Mouse (Mus musculus) midbrain, embryonic 10.5 days (tissue): ENCODE data around the gene Krtap4-7. TPM values are rescaled to one million over a fixed set of nuclear protein-coding genes. Genes with fewer than 3 reads are reported as not detected.

Source experiments
- polyA plus RNA-seq: library from polyadenylated mRNA; unstranded; fragments of >200 nt; fragmentation: Nextera tagmentation; extraction: Ambion mirVana; gene quantifications from 2 replicates; pipeline ENCODE4 v1.2.1, GENCODE M21; 2016

Krtap4-7 gene
- polyA plus RNA-seq, 1 experiment from 2014 or later, result not detected

Other genes with a start within 250 kb of the Krtap4-7 start
- not detected in 2 replicates for gene Krt12, start 221.8 kb downstream of the Krtap4-7 start, polyA plus RNA-seq
- 0.65 and 0.68 TPM in 2 replicates for gene Krt20, start 205.9 kb downstream of the Krtap4-7 start, polyA plus RNA-seq
- not detected in 2 replicates for gene Krt23, start 151.0 kb downstream of the Krtap4-7 start, polyA plus RNA-seq
- gene Krt39, start 122.8 kb downstream of the Krtap4-7 start, polyA plus RNA-seq, result not detected in 2 replicates
- not detected in 2 replicates for gene Krt40, start 100.9 kb downstream of the Krtap4-7 start, polyA plus RNA-seq
- gene Krtap3-3, start 93.2 kb downstream of the Krtap4-7 start, polyA plus RNA-seq, result not detected in 2 replicates
- gene Krtap3-2, start 87.2 kb downstream of the Krtap4-7 start, polyA plus RNA-seq, result not detected in 2 replicates
- not detected in 2 replicates for gene Gm11939, start 84.6 kb downstream of the Krtap4-7 start, polyA plus RNA-seq
- gene Krtap3-1, start 77.5 kb downstream of the Krtap4-7 start, polyA plus RNA-seq, result not detected in 2 replicates
- not detected in 2 replicates for gene Krtap1-5, start 63.1 kb downstream of the Krtap4-7 start, polyA plus RNA-seq
- gene Krtap1-4, start 60.4 kb downstream of the Krtap4-7 start, polyA plus RNA-seq, result not detected in 2 replicates
- not detected in 2 replicates for gene Krtap1-3, start 52.8 kb downstream of the Krtap4-7 start, polyA plus RNA-seq
- gene Krtap9-3, start 46.0 kb downstream of the Krtap4-7 start, polyA plus RNA-seq, result not detected in 2 replicates
- not detected in 2 replicates for gene Gm11938, start 40.8 kb downstream of the Krtap4-7 start, polyA plus RNA-seq
- not detected in 2 replicates for gene Gm11937, start 33.9 kb downstream of the Krtap4-7 start, polyA plus RNA-seq
- not detected in 2 replicates for gene Krtap2-4, start 29.2 kb downstream of the Krtap4-7 start, polyA plus RNA-seq
- gene Gm11562, start 23.7 kb downstream of the Krtap4-7 start, polyA plus RNA-seq, result not detected in 2 replicates
- gene Krtap4-1, start 15.9 kb downstream of the Krtap4-7 start, polyA plus RNA-seq, result not detected in 2 replicates
- gene Krtap4-2, start 9.0 kb downstream of the Krtap4-7 start, polyA plus RNA-seq, result not detected in 2 replicates
- not detected in 2 replicates for gene Gm11555, start 6.1 kb upstream of the Krtap4-7 start, polyA plus RNA-seq
- gene Gm11563, start 14.9 kb upstream of the Krtap4-7 start, polyA plus RNA-seq, result not detected in 2 replicates
- gene Krtap4-6, start 21.9 kb upstream of the Krtap4-7 start, polyA plus RNA-seq, result not detected in 2 replicates
- gene Gm14190, start 46.7 kb upstream of the Krtap4-7 start, polyA plus RNA-seq, result not detected in 2 replicates
- not detected in 2 replicates for gene Gm14180, start 90.2 kb upstream of the Krtap4-7 start, polyA plus RNA-seq
- not detected in 2 replicates for gene Gm11595, start 128.8 kb upstream of the Krtap4-7 start, polyA plus RNA-seq
- not detected in 2 replicates for gene Krtap4-8, start 136.6 kb upstream of the Krtap4-7 start, polyA plus RNA-seq
- not detected in 2 replicates for gene Krtap4-9, start 141.1 kb upstream of the Krtap4-7 start, polyA plus RNA-seq
- not detected in 2 replicates for gene Gm11596, start 149.4 kb upstream of the Krtap4-7 start, polyA plus RNA-seq
- not detected in 2 replicates for gene Gm11569, start 154.8 kb upstream of the Krtap4-7 start, polyA plus RNA-seq
- not detected in 2 replicates for gene Gm11554, start 160.4 kb upstream of the Krtap4-7 start, polyA plus RNA-seq
- not detected in 2 replicates for gene Krtap4-13, start 165.8 kb upstream of the Krtap4-7 start, polyA plus RNA-seq
- gene Gm11564, start 171.6 kb upstream of the Krtap4-7 start, polyA plus RNA-seq, result not detected in 2 replicates
- gene 2300003K06Rik, start 194.0 kb upstream of the Krtap4-7 start, polyA plus RNA-seq, result not detected in 2 replicates
- gene Krtap4-16, start 207.5 kb upstream of the Krtap4-7 start, polyA plus RNA-seq, result not detected in 2 replicates
- not detected in 2 replicates for gene Gm11568, start 213.8 kb upstream of the Krtap4-7 start, polyA plus RNA-seq
- not detected in 2 replicates for gene Gm11559, start 220.4 kb upstream of the Krtap4-7 start, polyA plus RNA-seq
- not detected in 2 replicates for gene Krtap9-1, start 229.3 kb upstream of the Krtap4-7 start, polyA plus RNA-seq
- not detected in 2 replicates for gene Gm11567, start 235.1 kb upstream of the Krtap4-7 start, polyA plus RNA-seq